Mouse (Mus musculus) forebrain, embryonic 12.5 days (tissue): Measurements from ENCODE around the gene D11Wsu47e. TPM values are rescaled to one million over a fixed set of nuclear protein-coding genes. Genes with fewer than 3 reads are reported as not detected.

Source experiments
- ATAC-seq: fragments of 200-750 bp; cut with Nextera tagmentation; 2 replicates; pipeline ENCODE4 v1.8.0; 2017; ENCODE audit warnings: moderate TSS enrichment; ENCODE audit not compliant: low FRiP score
- H3K27ac ChIP-seq: fragments of 300-500 bp; sonication (generic); 2 replicates; pipeline ENCODE4 v1.5.1; 2016; ENCODE audit warnings: mild to moderate bottlenecking
- H3K27me3 ChIP-seq: fragments of 300-500 bp; sonication (generic); 2 replicates; pipeline ENCODE4 v1.6.1; 2016; ENCODE audit warnings: mild to moderate bottlenecking
- H3K36me3 ChIP-seq: fragments of 300-500 bp; sonication (generic); replicated peaks from 2 replicates; pipeline ENCODE4 v1.6.1; 2016; ENCODE audit warnings: mild to moderate bottlenecking
- H3K4me1 ChIP-seq: fragments of 300-500 bp; sonication (generic); 2 replicates; pipeline ENCODE4 v1.6.1; 2016
- H3K4me2 ChIP-seq: fragments of 300-500 bp; sonication (generic); 2 replicates; pipeline ENCODE4 v1.6.1; 2016; ENCODE audit warnings: mild to moderate bottlenecking, moderate library complexity
- H3K4me3 ChIP-seq: fragments of 300-500 bp; sonication (generic); replicated peaks from 2 replicates; pipeline ENCODE4 v1.5.1; 2016; ENCODE audit warnings: mild to moderate bottlenecking
- H3K9ac ChIP-seq: fragments of 300-500 bp; sonication (generic); 2 replicates; pipeline ENCODE4 v1.6.1; 2016; ENCODE audit warnings: mild to moderate bottlenecking
- H3K9me3 ChIP-seq: fragments of 300-500 bp; sonication (generic); 2 replicates; pipeline ENCODE4 v1.6.1; 2016
- WGBS: fragments of 180-500 bp; shearing (Covaris S2); methylation state at CpG from one replicate; pipeline ENCODE4 v1.1.7; 2016; 5-methylcytosine and 5-hydroxymethylcytosine counted together
- polyA plus RNA-seq: library from polyadenylated mRNA; unstranded; fragments of >200 nt; fragmentation: Nextera tagmentation; extraction: Ambion mirVana; gene quantifications from 2 replicates; pipeline ENCODE4 v1.2.1, GENCODE M21; 2016

Gene D11Wsu47e
- polyA plus RNA-seq, 1 experiment from 2014 or later: 25.7 TPM

DNA sequence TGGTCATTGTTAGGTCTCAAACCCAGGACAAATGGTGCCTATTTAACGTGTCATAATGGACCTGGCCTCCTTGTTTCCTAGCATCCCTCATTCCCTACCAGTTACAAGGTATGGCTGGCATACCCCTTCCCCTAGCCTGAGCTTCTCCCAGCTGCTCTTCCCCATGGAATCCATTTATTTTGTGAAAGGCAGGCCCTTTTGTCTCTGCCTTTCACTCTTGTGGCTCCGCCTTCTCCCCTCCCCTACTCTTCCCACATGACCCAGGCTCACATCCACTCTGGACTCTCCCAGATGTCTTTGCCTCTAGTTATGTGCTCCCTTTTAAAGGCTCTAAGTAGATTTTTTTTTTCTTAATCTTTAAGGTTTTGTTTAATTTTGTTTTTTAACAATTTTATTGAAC is 2.8 kb downstream of the D11Wsu47e start:
- no peak for ATAC-seq
- WGBS: 62% methylated on average over 2 of the region's 2 CpGs
- Histone ChIP-seq H3K9me3 (no peaks in the 10 kb centered on the region), H3K27me3 (no peaks in the 10 kb centered on the region), H3K4me3 (no peak overlapping the region), H3K9ac (no peak overlapping the region), H3K36me3 (peaks cover 44% of the 10 kb centered on the region), H3K4me1 (peaks cover 38% of the 10 kb centered on the region), H3K27ac (peak overlapping the region; percentile 74), H3K4me2 (peak overlapping the region; percentile 30)

DNA sequence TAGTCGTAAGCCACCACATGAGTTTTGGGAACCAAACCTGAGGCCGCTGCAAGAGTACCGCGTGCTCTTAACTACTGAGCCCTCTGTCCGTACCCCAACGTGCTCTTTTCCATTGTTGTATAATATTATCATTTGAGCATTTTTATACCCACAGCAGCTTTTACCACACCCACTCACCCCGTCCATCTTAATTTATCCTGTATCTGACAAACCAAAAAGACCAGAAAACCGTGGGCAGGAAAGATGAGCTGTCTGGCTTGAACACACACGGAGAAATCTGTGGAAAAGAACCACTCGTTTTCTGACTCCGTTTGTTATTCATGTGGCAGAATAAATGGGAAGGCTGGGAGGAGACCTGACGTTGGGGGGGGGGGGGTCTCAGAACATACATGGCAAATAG is 6.3 kb downstream of the D11Wsu47e start:
- Histone ChIP-seq H3K9me3 (no peaks in the 10 kb centered on the region), H3K27ac (no peak overlapping the region), H3K27me3 (no peaks in the 10 kb centered on the region), H3K4me1 (peaks cover 18% of the 10 kb centered on the region), H3K9ac (no peak overlapping the region), H3K36me3 (peaks cover 79% of the 10 kb centered on the region), H3K4me2 (no peak overlapping the region), H3K4me3 (no peak overlapping the region)
- ATAC-seq: no peak
- 93% methylated on average over 12 of the region's 12 CpGs for WGBS

DNA sequence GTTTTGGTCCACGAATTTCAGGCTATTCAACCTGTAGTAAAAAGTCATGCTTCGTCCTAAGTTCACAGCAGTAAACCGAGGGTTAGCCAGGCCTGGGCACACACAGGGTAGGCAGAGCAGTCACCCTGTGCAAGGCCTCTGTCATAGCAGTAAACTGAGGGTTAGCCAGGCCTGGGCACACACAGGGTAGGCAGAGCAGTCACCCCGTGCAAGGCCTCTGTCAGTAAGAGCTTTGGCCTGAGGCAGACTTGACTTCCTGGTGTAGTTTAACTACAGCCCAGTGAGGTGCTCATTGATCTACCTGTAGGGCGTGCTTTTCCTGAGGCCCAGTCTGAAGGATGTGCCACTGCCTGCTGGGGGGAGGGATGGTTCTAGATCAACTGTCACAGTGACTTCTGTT is 7.1 kb downstream of the D11Wsu47e start:
- H3K27ac ChIP-seq: no peak overlapping the region
- 92% methylated on average over 5 of the region's 5 CpGs for WGBS
- H3K36me3 ChIP-seq: peaks cover 87% of the 10 kb centered on the region
- no peak for ATAC-seq
- H3K4me3 ChIP-seq: no peak overlapping the region
- no peaks in the 10 kb centered on the region for H3K27me3 ChIP-seq
- H3K9ac ChIP-seq: no peak overlapping the region
- H3K9me3 ChIP-seq: no peaks in the 10 kb centered on the region
- no peak overlapping the region for H3K4me2 ChIP-seq
- peaks cover 11% of the 10 kb centered on the region for H3K4me1 ChIP-seq

DNA sequence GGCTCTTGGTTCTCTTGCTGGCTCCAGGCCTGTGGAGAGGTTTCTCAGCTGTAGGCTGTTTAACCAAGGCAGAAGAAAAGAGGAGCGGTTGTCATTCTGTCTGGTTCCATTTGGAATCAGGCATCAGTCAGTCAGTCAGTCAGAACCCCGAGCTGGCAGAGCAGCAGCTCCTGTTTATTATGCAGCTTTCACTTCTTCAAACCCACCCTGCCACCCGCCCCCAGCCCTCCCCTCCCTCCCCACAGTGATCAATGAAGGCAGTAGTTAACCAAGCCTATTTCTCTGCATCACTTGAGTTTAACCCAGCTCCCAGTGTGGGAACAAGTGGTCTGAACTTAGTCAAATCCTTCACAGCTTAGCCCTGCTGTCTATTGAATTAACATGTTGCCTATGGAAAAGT is 7.6 kb downstream of the D11Wsu47e start:
- Histone ChIP-seq H3K9me3 (no peaks in the 10 kb centered on the region), H3K4me3 (no peak overlapping the region), H3K4me2 (no peak overlapping the region), H3K9ac (no peak overlapping the region), H3K27ac (no peak overlapping the region), H3K36me3 (peaks cover 93% of the 10 kb centered on the region), H3K27me3 (no peaks in the 10 kb centered on the region), H3K4me1 (peaks cover 6% of the 10 kb centered on the region)
- ATAC-seq: no peak
- WGBS: 83% methylated on average over 3 of the region's 3 CpGs

DNA sequence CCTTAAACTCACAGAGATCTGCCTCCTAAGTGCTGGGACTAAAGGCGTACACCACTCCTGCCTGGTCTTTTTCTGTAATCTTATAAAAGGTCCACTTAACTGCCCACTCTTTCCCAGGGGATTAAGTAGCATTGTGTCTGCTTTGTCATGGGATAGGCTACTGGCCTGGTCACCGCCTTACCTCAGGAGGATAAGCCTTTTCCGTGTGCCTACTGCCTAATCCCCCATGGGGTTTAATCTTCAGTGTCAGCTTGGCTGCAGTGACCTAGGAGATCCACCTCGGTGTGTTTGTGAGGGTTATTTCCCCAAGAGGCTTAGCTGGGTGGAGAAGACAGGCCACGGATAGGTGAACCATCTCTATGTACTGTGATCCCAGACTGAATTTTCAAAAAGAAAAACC is 13.4 kb downstream of the D11Wsu47e start:
- Histone ChIP-seq H3K4me3 (no peak overlapping the region), H3K9ac (no peak overlapping the region), H3K36me3 (peaks cover 63% of the 10 kb centered on the region), H3K27me3 (no peaks in the 10 kb centered on the region), H3K4me1 (peaks cover 6% of the 10 kb centered on the region), H3K4me2 (no peak overlapping the region), H3K9me3 (no peaks in the 10 kb centered on the region), H3K27ac (no peak overlapping the region)
- no peak for ATAC-seq
- 32% methylated on average over 5 of the region's 5 CpGs for WGBS

DNA sequence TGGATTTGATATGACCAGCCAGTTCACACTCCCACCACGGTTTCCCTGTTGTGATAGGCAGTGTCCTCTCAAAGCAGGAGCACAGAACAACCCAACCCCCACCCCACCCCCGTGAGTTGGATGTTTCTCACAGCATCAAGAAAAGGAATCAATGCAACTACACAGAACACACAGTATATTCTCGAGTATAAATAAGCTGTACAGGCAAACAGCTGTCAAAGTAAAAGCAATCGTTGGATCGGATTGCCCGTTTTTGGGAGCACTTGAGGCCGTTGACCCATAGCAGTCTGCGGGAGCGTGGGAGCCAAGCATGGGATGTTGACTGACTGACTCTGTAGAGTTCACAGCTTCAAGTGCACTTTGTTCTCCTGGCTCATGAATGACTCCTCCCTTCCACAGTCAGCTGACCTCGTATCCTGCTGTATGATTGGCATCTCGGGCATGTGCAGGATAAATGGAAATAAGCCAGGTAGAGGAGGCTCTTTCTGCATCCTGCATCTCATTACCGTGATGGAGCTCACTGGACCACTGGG is 13.9 kb downstream of the D11Wsu47e start:
- no peak overlapping the region for H3K4me3 ChIP-seq
- H3K9ac ChIP-seq: no peak overlapping the region
- no peak overlapping the region for H3K4me2 ChIP-seq
- WGBS: 78% methylated on average over 12 of the region's 12 CpGs
- peaks cover 57% of the 10 kb centered on the region for H3K36me3 ChIP-seq
- peaks cover 6% of the 10 kb centered on the region for H3K4me1 ChIP-seq
- no peaks in the 10 kb centered on the region for H3K9me3 ChIP-seq
- no peaks in the 10 kb centered on the region for H3K27me3 ChIP-seq
- no peak overlapping the region for H3K27ac ChIP-seq
- ATAC-seq: no peak

DNA sequence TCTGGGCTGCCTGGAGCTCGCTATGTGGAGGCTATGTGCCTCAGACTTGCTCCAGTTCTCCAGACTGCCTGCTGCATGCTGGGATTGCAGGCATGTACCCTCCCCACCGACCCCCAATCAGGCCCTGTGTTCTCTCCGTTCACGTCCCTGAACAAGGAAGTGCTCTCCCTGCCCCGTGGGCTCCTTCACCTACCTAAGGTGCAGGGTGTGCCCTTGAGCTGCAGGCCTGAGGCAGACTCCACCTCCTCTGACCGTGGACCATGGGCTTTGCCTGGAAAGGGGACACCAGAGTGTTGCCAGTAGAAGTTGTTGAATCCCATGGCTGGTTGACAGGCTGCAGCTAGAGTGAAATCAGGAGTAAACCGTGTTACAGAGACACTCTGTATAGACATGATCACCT is 15.4 kb downstream of the D11Wsu47e start:
- WGBS: 93% methylated on average over 7 of the region's 7 CpGs
- ATAC-seq: no peak
- peaks cover 9% of the 10 kb centered on the region for H3K4me1 ChIP-seq
- H3K27ac ChIP-seq: no peak overlapping the region
- H3K9ac ChIP-seq: no peak overlapping the region
- no peaks in the 10 kb centered on the region for H3K27me3 ChIP-seq
- peaks cover 42% of the 10 kb centered on the region for H3K36me3 ChIP-seq
- no peak overlapping the region for H3K4me2 ChIP-seq
- no peaks in the 10 kb centered on the region for H3K9me3 ChIP-seq
- H3K4me3 ChIP-seq: no peak overlapping the region

DNA sequence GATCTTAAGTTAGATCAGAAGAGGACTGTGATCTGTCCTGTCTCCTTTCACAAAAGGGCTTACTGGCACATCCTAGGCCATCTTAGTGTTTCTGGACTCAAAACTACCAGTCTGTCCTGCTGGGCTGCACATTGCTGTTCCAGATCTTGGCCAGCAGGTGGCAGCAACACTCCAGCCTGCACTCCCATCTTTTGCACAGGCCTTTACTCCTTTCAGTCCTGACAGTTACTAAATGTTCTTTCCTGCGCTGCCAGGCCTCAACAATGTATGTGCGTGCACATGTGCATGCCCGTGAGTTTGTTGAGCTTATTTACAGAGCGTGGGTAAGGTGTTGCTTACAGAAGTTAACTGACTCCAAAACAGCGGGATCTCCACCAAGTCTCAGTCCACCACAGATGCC is 19.5 kb downstream of the D11Wsu47e start:
- no peak overlapping the region for H3K4me2 ChIP-seq
- peaks cover 14% of the 10 kb centered on the region for H3K36me3 ChIP-seq
- WGBS: 48% methylated on average over 5 of the region's 5 CpGs
- no peak overlapping the region for H3K27ac ChIP-seq
- peak; percentile 75 for ATAC-seq
- H3K9me3 ChIP-seq: no peaks in the 10 kb centered on the region
- H3K9ac ChIP-seq: no peak overlapping the region
- no peak overlapping the region for H3K4me3 ChIP-seq
- H3K4me1 ChIP-seq: peaks cover 5% of the 10 kb centered on the region; the same call in 1 of the 2 replicates
- H3K27me3 ChIP-seq: peaks cover 13% of the 10 kb centered on the region

DNA sequence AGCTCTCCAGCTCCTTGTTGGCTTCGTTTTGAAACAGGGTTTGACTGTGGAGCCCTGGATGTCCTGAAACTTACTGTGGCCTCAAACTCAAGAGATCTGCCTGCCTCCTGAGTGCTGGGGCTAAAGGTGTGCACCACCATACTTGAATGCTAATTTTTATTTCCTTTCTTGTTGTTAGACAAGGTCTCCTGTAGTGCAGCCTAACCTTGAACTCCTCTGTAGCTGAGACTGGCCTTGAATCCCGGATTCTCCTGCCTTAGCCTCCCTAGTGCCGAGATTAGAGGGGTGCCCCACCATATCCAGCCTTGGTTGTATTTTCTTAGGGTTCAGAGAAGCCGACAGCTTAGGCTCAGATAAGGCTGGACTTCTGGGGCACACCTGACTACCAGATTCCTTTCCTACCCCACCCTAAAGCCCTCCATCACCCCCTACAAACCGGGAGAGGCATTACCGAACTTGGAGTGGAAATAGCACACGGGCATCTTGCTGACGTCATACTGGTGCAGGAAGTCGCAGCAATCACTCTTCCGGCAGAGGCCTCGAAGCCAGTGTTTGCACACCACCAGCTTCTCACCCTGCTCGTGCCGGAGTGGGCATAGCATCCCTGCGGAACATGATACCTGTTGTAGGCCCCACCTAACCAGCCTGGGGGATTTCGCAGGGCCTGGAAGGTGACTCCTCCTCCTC is 21.9 kb downstream of the D11Wsu47e start:
- H3K4me1 ChIP-seq: peaks cover 27% of the 10 kb centered on the region
- H3K9me3 ChIP-seq: no peaks in the 10 kb centered on the region
- no peak overlapping the region for H3K9ac ChIP-seq
- no peak overlapping the region for H3K4me3 ChIP-seq
- ATAC-seq: no peak
- H3K4me2 ChIP-seq: no peak overlapping the region
- 91% methylated on average over 15 of the region's 15 CpGs for WGBS
- no peak overlapping the region for H3K27ac ChIP-seq
- peaks cover 4% of the 10 kb centered on the region for H3K36me3 ChIP-seq
- H3K27me3 ChIP-seq: peaks cover 26% of the 10 kb centered on the region

DNA sequence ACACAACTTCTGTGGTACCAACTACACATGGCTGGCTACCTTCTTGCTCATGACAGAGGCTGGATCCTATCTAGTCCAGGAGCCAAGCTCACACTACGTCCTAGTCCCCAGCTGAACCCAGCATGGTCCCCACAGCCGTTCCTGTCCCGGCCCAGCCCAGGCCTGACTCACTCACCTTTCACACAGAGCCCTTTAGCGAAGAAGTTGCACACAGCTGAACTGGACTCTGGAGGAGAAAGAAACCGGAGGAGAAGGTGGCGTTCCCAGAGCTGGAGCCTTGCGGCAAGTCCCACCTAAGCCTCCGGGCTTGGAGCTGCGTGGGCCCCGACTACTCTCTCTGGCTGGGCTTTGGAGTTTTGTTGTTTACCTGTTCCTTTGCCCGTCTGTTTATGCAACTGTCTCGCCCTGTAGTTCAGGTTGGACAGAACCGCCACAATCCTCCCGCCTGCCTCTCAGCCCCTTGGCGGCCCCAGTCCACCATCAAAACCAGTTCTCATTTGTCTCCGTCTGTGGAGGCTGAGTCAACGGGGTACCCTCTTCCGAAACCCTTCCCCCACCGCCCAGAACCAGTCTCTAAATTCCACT is 24.5 kb downstream of the D11Wsu47e start:
- no peak for ATAC-seq

DNA sequence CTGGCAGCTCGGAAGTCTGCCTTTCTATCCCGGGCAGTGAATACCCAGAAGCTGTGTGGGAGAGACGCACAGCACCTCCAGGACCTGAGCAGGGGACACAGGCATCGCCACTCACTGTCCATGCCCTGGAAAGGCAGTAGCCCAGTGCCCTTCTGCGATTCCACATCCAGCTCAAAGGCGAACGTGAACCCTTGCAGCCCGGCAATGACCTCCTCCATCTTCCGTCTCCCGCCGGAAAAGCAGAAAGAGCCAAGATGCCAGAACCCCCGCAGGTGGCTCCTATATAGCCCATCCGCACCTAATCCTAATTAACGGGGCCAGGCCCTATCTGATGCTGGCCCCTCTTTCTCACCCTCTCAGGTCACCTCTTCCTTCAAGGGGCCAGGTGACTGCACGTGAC is 25.1 kb downstream of the D11Wsu47e start:
- Histone ChIP-seq H3K27me3 (peaks cover 26% of the 10 kb centered on the region), H3K9ac (peak overlapping the region; percentile 29), H3K27ac (0 out of 2 replicates have a peak overlapping the region, but pooled peaks have one; percentile 82), H3K4me2 (peak overlapping the region; percentile 24; the same call in 1 of the 2 replicates), H3K9me3 (no peaks in the 10 kb centered on the region), H3K4me1 (peaks cover 29% of the 10 kb centered on the region), H3K4me3 (no peak overlapping the region), H3K36me3 (peaks cover 4% of the 10 kb centered on the region)
- WGBS: 13% methylated on average over 15 of the region's 15 CpGs
- ATAC-seq: peak; percentile 30; the same call in 1 of the 2 replicates

More for the DNA sequence above, 24.5 kb downstream of the D11Wsu47e start:
- Histone ChIP-seq H3K4me3 (no peak overlapping the region), H3K4me2 (no peak overlapping the region), H3K9me3 (no peaks in the 10 kb centered on the region), H3K27me3 (peaks cover 26% of the 10 kb centered on the region), H3K36me3 (peaks cover 4% of the 10 kb centered on the region), H3K9ac (no peak overlapping the region), H3K4me1 (peaks cover 27% of the 10 kb centered on the region), H3K27ac (no peak overlapping the region)
- 46% methylated on average over 19 of the region's 19 CpGs for WGBS

DNA sequence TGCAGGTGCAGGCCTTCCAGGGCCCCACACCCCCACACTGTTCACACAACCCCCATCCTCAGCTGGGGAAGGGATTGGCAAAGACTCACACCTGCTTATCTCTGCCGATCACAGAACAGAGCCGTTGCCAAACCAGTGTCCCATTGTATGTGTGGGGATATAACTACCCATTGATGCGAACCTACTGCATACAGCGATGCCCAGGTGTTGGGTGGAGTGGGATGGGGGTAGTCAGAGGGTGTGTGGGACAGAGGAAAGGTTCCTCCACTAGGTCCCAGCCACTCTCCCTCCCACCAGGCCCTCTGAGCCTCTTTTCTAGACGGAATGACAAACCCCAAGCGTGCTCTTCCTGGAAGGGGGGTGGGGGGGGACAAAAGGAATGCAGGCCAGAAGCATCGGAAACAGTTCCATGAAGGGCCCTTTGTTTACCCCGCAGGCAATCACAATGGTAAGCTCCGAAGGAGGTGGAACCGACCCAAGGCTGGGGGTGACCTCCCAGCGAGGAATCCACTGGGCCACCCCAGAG is 25.6 kb downstream of the D11Wsu47e start, which contains the start of gene Cpsf4l:
Gene Cpsf4l, minus strand, starts transcription at position 287 of the 526 bp plus-strand sequence.
- 2% methylated on average over 11 of the region's 11 CpGs for WGBS
- Histone ChIP-seq H3K36me3 (peaks cover 4% of the 10 kb centered on the region), H3K27me3 (peaks cover 26% of the 10 kb centered on the region), H3K27ac (peak within 1 kb of the TSS; percentile 82), H3K4me2 (peak within 1 kb of the TSS; percentile 24), H3K9ac (peak within 1 kb of the TSS; percentile 29), H3K9me3 (no peaks in the 10 kb centered on the region), H3K4me1 (peaks cover 30% of the 10 kb centered on the region), H3K4me3 (no peak within 1 kb of the TSS)
- peak; percentile 50 for ATAC-seq
